Mouse (Mus musculus): Measurements from ENCODE around the gene Nrm. TPM values are rescaled to one million over a fixed set of nuclear protein-coding genes. Genes with fewer than 3 reads are reported as not detected.

Gene Nrm
- polyA plus RNA-seq, 1 experiment from 2014 or later, result 20.7 TPM

GRCm38 (mm10) chr17:35820111-35820510, 41.0 kb upstream of the Nrm start:
- H3K4me3 ChIP-seq (ENCODE audit: low read depth, low read length), result no peak overlapping the region
- no peak overlapping the region for H3K4me2 ChIP-seq (ENCODE audit: low read depth, low read length)
- 28% methylated on average over 5 of the region's 5 CpGs for WGBS (ENCODE audit: insufficient replicate concordance)
- no peak overlapping the region; the same call in 1 of the 2 replicates for H3K27ac ChIP-seq (ENCODE audit: low read length)
- H3K27me3 ChIP-seq (ENCODE audit: control insufficient read depth, insufficient read depth, low read depth, low read length), result no peaks in the 10 kb centered on the region
- no peaks in the 10 kb centered on the region for H3K9me3 ChIP-seq (replicated peaks; ENCODE audit: control insufficient read depth, low read length)
- no peak for ATAC-seq (ENCODE audit: low read depth)
- H3K9ac ChIP-seq (ENCODE audit: low read depth, low read length), result no peak overlapping the region
- H3K36me3 ChIP-seq (ENCODE audit: control insufficient read depth, insufficient read depth), result no peaks in the 10 kb centered on the region
- H3K4me1 ChIP-seq (ENCODE audit: control insufficient read depth, low read depth, low read length), result peaks cover 43% of the 10 kb centered on the region

- no peaks in the 10 kb centered on the region for H3K9me3 ChIP-seq (replicated peaks; ENCODE audit: control insufficient read depth, low read length)
- peak within 1 kb of the TSS; percentile 96 for H3K27ac ChIP-seq (ENCODE audit: low read length)
- H3K27me3 ChIP-seq (ENCODE audit: control insufficient read depth, insufficient read depth, low read depth, low read length), result no peaks in the 10 kb centered on the region
- WGBS (ENCODE audit: insufficient replicate concordance), result under 1% methylated on average over 62 of the region's 62 CpGs
- peaks cover 47% of the 10 kb centered on the region for H3K4me1 ChIP-seq (ENCODE audit: control insufficient read depth, low read depth, low read length)
- peak; percentile 35 for ATAC-seq (ENCODE audit: low read depth)
- peak within 1 kb of the TSS; percentile 85 for H3K9ac ChIP-seq (ENCODE audit: low read depth, low read length)
- no peaks in the 10 kb centered on the region for H3K36me3 ChIP-seq (ENCODE audit: control insufficient read depth, insufficient read depth)
- peak within 1 kb of the TSS; percentile 84 for H3K4me3 ChIP-seq (ENCODE audit: low read depth, low read length)
- peak within 1 kb of the TSS; percentile 96 for H3K4me2 ChIP-seq (ENCODE audit: low read depth, low read length)
Measured at GRCm38 (mm10) chr17:35821439-35822430, 39.4 kb upstream of the Nrm start, which contains the start of gene Ier3. Gene Ier3 (plus strand): TSS chr17:35821684.

GRCm38 (mm10) chr17:35822564-35822963, 38.6 kb upstream of the Nrm start:
- Histone ChIP-seq H3K9ac (ENCODE audit: low read depth, low read length) (peak overlapping the region; percentile 85), H3K27ac (ENCODE audit: low read length) (peak overlapping the region; percentile 96), H3K9me3 (replicated peaks; ENCODE audit: control insufficient read depth, low read length) (no peaks in the 10 kb centered on the region), H3K4me2 (ENCODE audit: low read depth, low read length) (peak overlapping the region; percentile 96), H3K36me3 (ENCODE audit: control insufficient read depth, insufficient read depth) (peaks cover 6% of the 10 kb centered on the region), H3K27me3 (ENCODE audit: control insufficient read depth, insufficient read depth, low read depth, low read length) (no peaks in the 10 kb centered on the region), H3K4me1 (ENCODE audit: control insufficient read depth, low read depth, low read length) (peaks cover 47% of the 10 kb centered on the region), H3K4me3 (ENCODE audit: low read depth, low read length) (peak overlapping the region; percentile 84)
- ATAC-seq (ENCODE audit: low read depth), result no peak
- under 1% methylated on average over 11 of the region's 11 CpGs for WGBS (ENCODE audit: insufficient replicate concordance)

GRCm38 (mm10) chr17:35822964-35823937, 37.9 kb upstream of the Nrm start, which contains the start of gene Flot1:
Gene Flot1 (plus strand): TSS chr17:35823230.
- Histone ChIP-seq H3K4me3 (ENCODE audit: low read depth, low read length) (peak within 1 kb of the TSS; percentile 84), H3K9ac (ENCODE audit: low read depth, low read length) (peak within 1 kb of the TSS; percentile 85), H3K36me3 (ENCODE audit: control insufficient read depth, insufficient read depth) (peaks cover 12% of the 10 kb centered on the region), H3K27ac (ENCODE audit: low read length) (peak within 1 kb of the TSS; percentile 96), H3K9me3 (replicated peaks; ENCODE audit: control insufficient read depth, low read length) (no peaks in the 10 kb centered on the region), H3K4me2 (ENCODE audit: low read depth, low read length) (peak within 1 kb of the TSS; percentile 96), H3K4me1 (ENCODE audit: control insufficient read depth, low read depth, low read length) (peaks cover 47% of the 10 kb centered on the region), H3K27me3 (ENCODE audit: control insufficient read depth, insufficient read depth, low read depth, low read length) (no peaks in the 10 kb centered on the region)
- under 1% methylated on average over 42 of the region's 47 CpGs for WGBS (ENCODE audit: insufficient replicate concordance)
- peak; percentile 80 for ATAC-seq (ENCODE audit: low read depth)

GRCm38 (mm10) chr17:35824402-35824801, 36.7 kb upstream of the Nrm start:
- Histone ChIP-seq H3K4me3 (ENCODE audit: low read depth, low read length) (peak overlapping the region; percentile 84), H3K9ac (ENCODE audit: low read depth, low read length) (peak overlapping the region; percentile 85), H3K27me3 (ENCODE audit: control insufficient read depth, insufficient read depth, low read depth, low read length) (no peaks in the 10 kb centered on the region), H3K9me3 (replicated peaks; ENCODE audit: control insufficient read depth, low read length) (no peaks in the 10 kb centered on the region), H3K4me1 (ENCODE audit: control insufficient read depth, low read depth, low read length) (peaks cover 50% of the 10 kb centered on the region), H3K36me3 (ENCODE audit: control insufficient read depth, insufficient read depth) (peaks cover 12% of the 10 kb centered on the region), H3K27ac (ENCODE audit: low read length) (peak overlapping the region; percentile 96), H3K4me2 (ENCODE audit: low read depth, low read length) (peak overlapping the region; percentile 96)
- WGBS (ENCODE audit: insufficient replicate concordance), result 67% methylated on average over 7 of the region's 7 CpGs
- no peak for ATAC-seq (ENCODE audit: low read depth)

- peak overlapping the region; percentile 96 for H3K27ac ChIP-seq (ENCODE audit: low read length)
- peak overlapping the region; percentile 96 for H3K4me2 ChIP-seq (ENCODE audit: low read depth, low read length)
- H3K9ac ChIP-seq (ENCODE audit: low read depth, low read length), result peak overlapping the region; percentile 27; the same call in 1 of the 2 replicates
Measured at GRCm38 (mm10) chr17:35825109-35825850, 35.8 kb upstream of the Nrm start.

GRCm38 (mm10) chr17:35829737-35830136, 31.4 kb upstream of the Nrm start:
- peak overlapping the region; percentile 17; the same call in 1 of the 2 replicates for H3K9ac ChIP-seq (ENCODE audit: low read depth, low read length)
- H3K4me3 ChIP-seq (ENCODE audit: low read depth, low read length), result no peak overlapping the region
- no peaks in the 10 kb centered on the region for H3K27me3 ChIP-seq (ENCODE audit: control insufficient read depth, insufficient read depth, low read depth, low read length)
- ATAC-seq (ENCODE audit: low read depth), result peak; percentile 75
- 3% methylated on average over 21 of the region's 21 CpGs for WGBS (ENCODE audit: insufficient replicate concordance)
- H3K9me3 ChIP-seq (replicated peaks; ENCODE audit: control insufficient read depth, low read length), result no peaks in the 10 kb centered on the region
- H3K4me1 ChIP-seq (ENCODE audit: control insufficient read depth, low read depth, low read length), result peaks cover 31% of the 10 kb centered on the region
- H3K36me3 ChIP-seq (ENCODE audit: control insufficient read depth, insufficient read depth), result peaks cover 34% of the 10 kb centered on the region
- no peak overlapping the region for H3K27ac ChIP-seq (ENCODE audit: low read length)
- peak overlapping the region; percentile 28; the same call in 1 of the 2 replicates for H3K4me2 ChIP-seq (ENCODE audit: low read depth, low read length)

More at GRCm38 (mm10) chr17:35825109-35825850, 35.8 kb upstream of the Nrm start:
- Histone ChIP-seq H3K4me3 (ENCODE audit: low read depth, low read length) (no peak overlapping the region), H3K27me3 (ENCODE audit: control insufficient read depth, insufficient read depth, low read depth, low read length) (no peaks in the 10 kb centered on the region), H3K9me3 (replicated peaks; ENCODE audit: control insufficient read depth, low read length) (no peaks in the 10 kb centered on the region), H3K36me3 (ENCODE audit: control insufficient read depth, insufficient read depth) (peaks cover 12% of the 10 kb centered on the region), H3K4me1 (ENCODE audit: control insufficient read depth, low read depth, low read length) (peaks cover 51% of the 10 kb centered on the region)
- 71% methylated on average over 13 of the region's 13 CpGs for WGBS (ENCODE audit: insufficient replicate concordance)
- ATAC-seq (ENCODE audit: low read depth), result no peak

All from liver, embryonic 16.5 days (tissue).